Mouse (Mus musculus) C2C12 (cell line): ENCODE results near the gene Mrgprh.

Source experiments
- CEBPB ChIP-seq: IDR thresholded peaks from one replicate; pipeline ENCODE4 v1.6.1; 2011; ENCODE audit warnings: low read depth, mild to moderate bottlenecking, control low read depth, moderate library complexity
- CTCF ChIP-seq: IDR thresholded peaks from one replicate; pipeline ENCODE4 v1.5.1; 2011; ENCODE audit not compliant: control insufficient read depth, insufficient read depth, insufficient read length
- FOSL1 ChIP-seq: IDR thresholded peaks from one replicate; pipeline ENCODE4 v1.8.0; 2011; ENCODE audit warnings: mild to moderate bottlenecking, low read length; ENCODE audit not compliant: poor library complexity, insufficient read depth, severe bottlenecking
- MAX ChIP-seq: IDR thresholded peaks from one replicate; pipeline ENCODE4 v1.6.1; 2011; ENCODE audit warnings: mild to moderate bottlenecking, control low read depth
- MYOD1 ChIP-seq: IDR thresholded peaks from one replicate; pipeline ENCODE4 v1.6.1; 2011; ENCODE audit warnings: low read depth; ENCODE audit not compliant: control insufficient read depth, insufficient read length
- MYOG ChIP-seq: IDR thresholded peaks from one replicate; pipeline ENCODE4 v1.6.1; 2011; ENCODE audit not compliant: control insufficient read depth, insufficient read length; ENCODE audit errors: extremely low read depth
- USF1 ChIP-seq: IDR thresholded peaks from one replicate; pipeline ENCODE4 v1.6.1; 2011; ENCODE audit warnings: low read depth, mild to moderate bottlenecking, control low read depth, moderate library complexity

DNA sequence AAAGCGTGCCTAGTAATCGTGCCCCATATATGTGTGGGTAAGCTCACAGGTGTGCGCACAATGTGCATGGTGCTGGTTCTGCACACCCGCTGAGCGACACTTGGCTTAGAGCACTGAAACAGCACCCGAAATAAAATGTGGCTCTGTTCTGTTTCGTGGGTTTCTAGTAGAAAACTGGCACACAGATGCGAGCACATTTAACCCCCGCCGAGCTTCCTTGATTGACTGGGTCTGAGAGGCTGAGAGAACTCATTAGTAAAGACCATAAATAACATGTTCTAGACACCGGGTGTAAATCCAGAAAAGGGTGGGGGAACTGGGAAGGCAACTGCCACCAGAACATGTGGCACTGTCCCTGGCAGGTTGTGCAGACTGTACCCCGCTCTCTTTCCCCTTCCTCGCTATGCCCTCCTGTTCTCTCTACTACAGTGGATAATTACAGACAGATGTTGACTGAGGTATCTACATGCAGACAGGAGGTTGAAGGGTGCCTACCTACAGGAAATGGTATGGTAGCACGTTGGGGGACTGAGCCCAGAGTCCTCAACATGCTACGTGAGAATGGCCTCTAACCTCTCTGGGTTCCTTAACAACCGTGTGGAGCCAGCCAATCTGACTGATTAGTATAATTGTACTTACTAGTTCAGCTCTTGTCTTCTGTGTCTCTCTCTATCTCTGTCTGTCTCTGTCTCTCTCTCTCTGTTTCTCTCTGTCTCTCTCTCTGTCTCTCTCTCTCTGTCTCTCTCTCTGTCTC lies 3.4 kb upstream of the Mrgprh start:
- no peak for TF ChIP-seq CTCF
- TF ChIP-seq FOSL1 = no peak
- no peak for TF ChIP-seq MYOG
- TF ChIP-seq USF1 = no peak
- TF ChIP-seq MYOD1 = no peak
- no peak for TF ChIP-seq MAX
- TF ChIP-seq CEBPB = no peak
